Mouse (Mus musculus): ENCODE results near the gene Rlf.

Gene Rlf

DNA sequence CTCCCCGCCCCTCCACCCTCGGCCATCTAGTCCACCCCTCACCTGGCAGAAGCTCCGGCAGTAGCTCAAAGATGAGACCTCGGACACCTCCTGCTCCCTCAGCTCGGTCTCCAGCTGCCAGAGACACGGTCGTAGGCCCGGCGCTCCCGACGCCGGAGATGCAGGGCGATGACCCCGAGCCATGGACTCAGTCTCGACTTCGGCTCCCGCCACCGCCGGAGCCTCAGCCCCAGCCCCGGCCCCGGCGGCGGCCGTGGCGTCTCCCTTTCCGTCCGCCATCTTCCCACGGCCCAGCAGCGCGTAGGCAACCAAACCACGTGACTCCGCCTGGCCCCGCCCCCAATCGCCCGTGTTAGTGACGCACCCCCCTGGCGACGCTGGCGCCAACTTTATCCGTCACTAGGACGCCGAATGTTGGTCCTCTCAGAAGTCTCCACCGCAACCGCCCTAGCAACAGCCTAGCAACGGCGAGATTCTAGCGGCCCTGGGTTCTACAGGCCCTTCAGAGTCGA is at the start of gene Rlf:
TSS of gene Rlf (minus strand) at position 292 of the 512 bp plus-strand sequence.
- peak; percentile 97 for DNase-seq (ENCODE audit: low read depth, low spot score)

DNA sequence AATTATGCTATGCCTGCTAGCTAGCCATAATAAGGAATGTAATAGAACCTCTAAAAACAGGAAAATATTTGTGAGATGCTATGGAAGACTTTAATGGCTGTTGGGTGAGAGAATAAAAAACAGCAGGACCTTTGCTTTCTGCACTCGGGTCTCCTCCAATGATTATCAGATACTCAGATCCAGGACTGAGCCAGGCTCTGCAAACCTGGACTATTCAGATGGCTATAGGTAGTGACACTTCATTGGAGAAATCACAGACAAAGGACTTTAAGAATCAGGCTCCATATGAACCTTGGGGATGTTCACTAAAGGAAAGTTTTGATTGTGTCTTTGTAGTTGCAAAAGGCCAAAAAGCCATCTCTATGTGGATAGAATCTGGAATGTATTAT is 26.7 kb upstream of the Rlf start:
- DNase-seq (ENCODE audit: low read depth, low spot score) = no peak

DNA sequence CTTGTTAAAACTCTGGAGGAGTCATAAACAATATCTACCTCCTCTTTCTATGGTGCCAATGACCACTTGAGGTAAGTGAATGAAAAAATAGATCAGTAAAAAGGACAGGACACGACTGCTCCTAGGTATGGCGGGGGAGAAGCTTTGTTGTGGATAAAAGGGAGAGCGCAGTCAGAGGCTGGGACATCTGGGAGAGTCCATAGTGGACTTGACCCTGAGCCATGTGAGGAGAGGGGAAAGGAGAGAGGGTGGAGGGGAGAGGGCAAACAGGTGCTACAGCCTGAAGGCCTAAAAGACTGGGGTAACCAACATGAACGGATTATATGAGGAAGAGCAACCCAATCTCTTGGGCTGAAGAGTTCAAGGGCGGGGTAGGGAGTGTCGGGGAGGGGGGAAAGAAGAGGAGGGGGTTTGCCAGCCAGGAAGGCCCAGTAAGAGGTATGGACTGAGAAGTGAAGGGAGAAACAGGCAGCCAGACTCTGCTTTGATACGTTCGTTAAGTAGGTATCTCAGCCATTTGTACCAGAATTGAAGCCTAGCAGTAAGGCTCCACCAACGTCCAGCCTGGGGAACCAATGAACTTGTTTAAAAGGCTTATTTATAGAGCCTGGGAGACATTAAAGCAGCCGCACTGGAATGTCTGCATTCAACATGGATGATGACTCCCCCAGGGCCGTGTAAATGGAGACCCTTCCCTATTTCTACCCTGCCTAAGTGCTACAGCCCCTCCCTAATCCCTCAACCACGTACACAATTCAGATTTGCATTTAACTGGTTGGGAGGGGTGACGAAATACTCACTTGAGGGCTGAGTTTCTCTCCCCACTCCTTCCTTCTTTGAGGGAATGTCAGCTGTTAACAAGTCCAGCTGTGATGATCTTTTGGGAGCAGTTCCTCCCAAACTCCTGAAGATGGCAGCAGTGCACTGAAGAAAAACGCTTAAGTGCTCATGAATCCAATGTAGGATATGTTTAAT is 26.0 kb upstream of the Rlf start:
- DNase-seq (ENCODE audit: low read depth, low spot score) = peak; percentile 76

DNA sequence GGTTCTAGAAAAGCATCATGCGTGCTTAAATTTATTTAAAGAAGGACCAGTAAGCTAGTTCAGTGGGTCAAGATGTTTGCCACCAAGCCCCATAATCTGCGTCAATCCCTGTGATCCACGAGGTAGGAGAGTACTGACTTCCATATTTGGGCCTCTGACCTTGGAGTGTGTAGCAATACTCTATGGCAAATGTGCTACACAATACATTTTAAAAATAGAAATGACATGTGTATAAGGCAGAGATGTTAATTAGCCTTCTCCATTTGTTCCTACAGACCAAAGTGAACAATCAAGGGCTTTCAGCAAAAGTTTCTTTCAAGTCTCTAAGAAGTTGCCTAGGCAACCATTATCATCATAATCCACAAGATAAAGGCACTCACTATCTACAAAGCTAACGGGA is 25.0 kb upstream of the Rlf start:
- DNase-seq (ENCODE audit: low read depth, low spot score) = no peak

DNA sequence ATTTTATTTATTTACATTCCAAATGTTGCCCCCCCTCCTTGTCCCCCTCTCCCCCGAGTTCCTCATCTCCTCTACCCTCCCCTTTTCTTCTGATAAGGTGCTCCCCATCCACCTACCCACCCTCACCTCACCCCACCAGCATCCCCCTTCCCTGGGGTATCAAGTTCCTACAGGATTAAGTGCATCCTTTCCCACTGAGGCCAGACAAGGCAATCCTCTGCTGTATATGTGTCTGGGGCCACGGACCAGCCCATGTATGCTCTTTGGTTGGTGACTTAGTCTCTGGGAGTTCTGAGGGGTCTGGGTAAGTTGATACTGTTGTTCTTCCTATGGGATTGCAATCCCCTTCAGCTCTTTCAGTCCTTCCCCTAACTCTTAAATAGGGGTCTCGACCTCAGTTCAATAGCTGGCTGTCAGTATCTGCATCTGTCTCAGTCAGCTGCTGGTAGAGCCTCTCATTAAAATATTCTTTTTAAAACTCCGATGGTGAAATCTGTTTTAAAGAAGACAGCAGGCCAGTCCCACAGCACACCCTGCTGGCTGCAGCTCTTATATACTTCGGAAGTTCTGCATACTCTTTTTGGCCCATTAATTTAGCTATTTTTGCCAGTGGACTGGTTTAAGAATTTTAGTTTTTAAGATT is 17.0 kb upstream of the Rlf start:
- peak; percentile 66 for DNase-seq (ENCODE audit: low read depth, low spot score)

DNA sequence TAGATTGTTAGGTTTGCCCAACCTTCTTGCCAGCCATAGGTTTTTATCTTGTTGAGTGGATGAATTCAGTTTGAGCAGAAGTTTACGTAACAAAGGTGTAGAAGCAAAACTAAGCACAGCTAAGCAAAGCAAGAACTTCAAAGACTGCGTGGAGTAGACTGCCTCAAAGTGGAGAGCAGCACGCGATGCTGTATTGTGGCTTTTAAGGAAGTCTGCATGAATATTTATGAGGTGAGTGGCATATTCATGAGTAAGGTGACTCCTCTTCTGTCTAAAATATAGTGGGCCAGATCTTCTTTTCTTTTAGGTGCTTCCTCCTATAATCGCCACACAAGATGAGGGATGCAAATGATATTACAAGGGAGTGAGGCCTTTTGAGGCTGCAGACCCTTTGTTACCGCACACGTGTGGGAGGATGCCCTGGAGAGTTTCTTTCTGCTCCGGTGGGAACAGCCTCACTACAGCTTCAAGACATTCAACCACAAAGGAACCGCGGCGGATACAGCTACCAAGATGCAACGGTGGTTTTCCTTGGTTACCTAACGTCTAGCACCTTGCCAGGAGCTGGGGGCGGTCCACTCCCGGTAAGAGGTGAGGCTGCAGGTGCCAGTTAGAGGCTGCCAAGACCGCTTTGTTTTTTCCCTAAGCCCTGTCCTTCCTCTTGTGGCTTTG is 16.2 kb upstream of the Rlf start:
- no peak for DNase-seq (ENCODE audit: low read depth, low spot score)

DNA sequence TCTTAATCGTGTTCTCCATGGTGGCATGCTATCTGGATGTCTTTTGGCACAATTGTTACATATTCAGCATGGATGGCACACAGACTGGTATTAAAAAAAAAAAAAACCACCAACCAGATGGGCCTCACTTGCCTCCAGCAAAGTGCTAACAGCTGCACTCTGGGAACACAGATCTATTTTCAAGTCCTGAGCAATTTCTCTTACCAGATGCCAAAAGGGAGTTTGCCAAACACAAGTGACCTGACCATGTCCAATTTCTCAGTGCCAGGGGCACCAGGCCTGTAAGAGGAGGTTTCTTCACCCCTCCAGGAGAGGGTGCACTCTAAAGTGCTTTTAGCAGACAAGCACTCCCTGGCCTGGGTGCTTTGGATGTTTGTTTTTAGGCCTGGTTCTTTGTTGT is 12.2 kb upstream of the Rlf start:
- DNase-seq (ENCODE audit: low read depth, low spot score) = no peak

DNA sequence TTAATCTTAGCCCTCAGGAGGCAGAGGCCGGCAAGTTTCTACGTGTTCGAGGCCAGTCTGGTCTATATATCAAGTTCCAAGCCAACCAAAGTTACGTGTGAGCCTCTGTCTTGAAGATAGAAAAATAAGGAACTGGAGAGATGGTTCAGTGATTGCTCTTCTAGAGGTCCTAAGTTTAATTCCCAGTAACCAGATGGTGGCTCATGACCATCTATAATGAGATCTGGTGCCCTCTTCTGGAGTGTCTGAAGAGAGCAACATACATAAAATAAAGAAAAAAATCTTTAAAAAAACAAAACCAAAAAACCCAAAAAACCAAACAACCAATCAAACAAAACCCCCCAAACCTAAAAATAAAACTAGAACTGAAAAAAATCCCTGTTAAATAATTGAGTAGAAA is 10.3 kb upstream of the Rlf start:
- peak; percentile 34 for DNase-seq (ENCODE audit: low read depth, low spot score)

DNA sequence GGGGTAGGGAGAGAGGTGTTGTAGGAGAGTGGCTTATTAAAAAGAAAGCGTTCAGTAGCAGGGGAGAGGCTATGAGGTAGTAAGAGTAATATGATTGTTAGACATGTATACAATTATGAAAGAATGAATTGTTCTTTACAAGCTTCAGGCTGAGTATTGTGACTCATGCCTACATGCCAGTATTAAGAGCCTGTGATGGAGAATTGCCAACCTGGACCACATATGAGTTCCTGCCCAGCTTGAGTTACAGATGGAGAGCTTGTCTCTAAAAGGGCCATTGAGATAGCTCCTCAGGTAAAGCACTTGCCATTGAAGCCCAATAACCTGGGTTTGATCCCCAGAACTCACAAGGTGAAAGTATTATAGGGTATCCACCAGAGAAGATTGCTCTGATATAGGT is 8.3 kb upstream of the Rlf start:
- DNase-seq (ENCODE audit: low read depth, low spot score) = peak; percentile 63

DNA sequence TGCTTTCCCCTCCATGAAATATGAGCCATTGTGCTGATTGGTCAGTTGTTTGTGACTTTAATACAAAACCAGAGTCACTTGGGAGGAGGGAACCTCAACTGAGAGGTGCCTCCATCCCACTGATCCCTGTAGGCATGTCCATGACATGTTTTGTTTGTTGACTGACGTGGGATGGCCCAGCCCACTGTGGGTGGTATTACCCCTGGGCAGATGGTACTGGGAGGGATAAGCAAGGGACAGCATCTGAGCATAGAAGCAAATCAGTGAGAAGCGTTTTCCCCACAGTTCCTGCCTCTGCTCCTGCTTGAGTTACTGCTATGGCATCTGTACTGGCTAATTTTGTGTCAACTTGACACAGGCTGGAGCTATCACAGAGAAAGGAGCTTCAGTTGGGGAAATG is 1.3 kb upstream of the Rlf start:
- DNase-seq (ENCODE audit: low read depth, low spot score) = peak; percentile 19

DNA sequence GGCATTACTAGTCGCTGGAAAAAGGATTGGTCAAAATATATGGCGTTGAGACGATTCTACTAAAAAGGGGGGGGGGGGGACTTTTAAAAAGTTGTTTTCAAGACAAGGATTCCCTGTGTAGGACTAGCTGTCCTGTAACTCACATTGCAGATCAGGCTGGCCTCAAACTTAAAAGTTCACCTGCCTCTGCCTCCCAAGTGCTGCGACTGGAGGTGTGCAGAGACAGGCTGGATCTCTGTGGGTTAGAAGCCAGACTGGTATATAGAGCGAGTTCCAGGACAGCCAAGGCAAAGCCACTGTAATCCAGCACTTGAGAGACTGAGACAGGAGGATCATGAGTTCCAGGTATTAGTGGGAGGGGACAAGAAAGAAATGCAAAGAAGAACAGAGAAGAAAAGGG is 605 bp upstream of the Rlf start:
- DNase-seq (ENCODE audit: low read depth, low spot score) = peak; percentile 17

DNA sequence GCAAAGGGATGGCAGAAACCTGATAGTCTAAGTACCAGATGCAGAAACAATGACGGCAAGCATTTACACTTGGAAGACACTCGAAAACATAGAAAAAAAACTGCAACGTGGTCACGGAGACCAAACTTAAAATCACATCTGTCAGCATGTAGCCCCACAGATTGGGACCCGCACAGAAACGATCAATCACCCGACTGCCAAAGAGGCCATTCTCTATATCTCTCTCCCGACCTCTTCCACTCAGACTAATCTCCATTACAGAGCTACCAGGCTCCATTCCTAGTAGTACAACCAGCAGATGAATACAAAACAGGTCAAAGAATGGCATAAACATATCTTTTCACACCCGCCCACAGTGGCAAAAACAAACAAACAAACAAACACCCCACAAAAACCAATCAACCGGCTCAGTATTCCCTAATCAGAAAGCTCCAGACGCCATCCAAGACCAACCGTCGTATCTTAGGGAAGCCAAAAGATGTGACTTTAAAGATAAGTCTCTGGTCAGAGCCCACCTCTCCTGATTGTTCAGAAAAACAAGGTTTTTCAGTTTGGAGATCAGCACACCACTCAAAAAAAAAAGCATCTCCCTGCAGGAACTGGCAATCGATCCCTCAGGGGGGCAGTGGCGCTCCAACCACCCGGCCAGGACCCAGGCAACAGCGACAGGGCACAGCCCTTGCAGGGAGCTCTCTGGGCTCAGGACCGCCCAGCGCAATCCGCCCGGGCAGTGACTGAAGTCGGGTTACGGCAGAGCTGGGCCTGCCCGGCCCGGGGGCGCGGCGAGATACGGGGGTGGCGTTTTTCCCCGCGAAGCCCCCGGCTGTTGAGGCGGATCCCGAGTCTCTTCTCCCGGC is 720 bp downstream of the Rlf start:
- peak; percentile 56 for DNase-seq (ENCODE audit: low read depth, low spot score)

DNA sequence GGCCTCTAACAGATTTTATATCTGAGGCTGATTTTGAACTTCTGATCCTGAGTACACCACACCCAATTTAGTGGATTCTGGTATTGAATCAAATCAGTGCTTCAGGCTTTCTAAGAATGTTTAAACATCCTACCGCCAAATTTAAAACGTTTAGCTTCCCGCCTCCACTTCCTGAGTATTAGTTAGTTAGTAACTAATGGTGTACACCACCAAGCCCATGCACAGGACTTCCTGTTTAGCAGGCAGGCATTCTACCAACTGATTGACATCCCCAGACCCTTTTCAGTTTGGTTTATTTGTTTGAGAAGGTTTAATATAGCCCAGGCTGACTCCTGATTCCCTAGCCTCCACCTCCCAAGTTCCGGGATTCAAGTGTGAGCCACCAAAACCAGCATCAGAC is 6.0 kb downstream of the Rlf start:
- DNase-seq (ENCODE audit: low read depth, low spot score) = no peak

DNA sequence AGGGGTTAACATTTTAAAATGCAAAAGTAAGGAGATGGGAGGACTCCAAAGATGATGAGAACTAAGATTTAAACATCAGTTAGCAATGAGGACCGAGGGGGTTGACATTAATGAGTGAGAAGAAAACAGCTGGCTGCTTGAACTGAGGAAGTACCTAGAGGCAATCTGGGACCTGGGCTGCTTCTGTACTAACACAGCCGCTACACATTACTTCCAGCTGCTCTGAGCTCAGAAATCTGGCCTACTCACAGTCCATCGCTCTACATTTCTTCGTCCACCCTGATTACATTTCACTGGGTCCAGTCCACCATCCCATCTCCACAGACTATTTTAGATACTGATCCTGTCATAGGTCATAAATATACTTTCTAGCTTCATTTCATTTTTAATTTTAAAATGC is 17.0 kb downstream of the Rlf start:
- DNase-seq (ENCODE audit: low read depth, low spot score) = no peak

DNA sequence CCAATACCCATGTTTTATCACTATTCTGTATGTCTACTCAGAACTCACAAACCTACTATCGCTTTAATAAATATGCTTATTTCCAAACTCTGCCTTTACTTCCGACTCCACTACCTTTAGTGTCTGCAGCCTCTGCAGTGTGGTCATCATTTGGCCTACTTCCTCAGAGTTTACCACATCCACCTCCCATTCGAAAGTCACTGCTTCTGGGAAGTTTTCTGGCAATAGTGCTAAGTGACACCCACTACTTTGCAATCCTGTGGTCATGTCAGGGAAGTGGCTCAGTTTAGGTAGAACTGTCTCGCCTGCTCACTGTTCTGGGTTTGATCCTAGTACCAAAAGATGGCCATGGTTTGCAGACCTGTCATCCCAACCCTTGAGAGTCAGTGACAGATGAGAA is 17.9 kb downstream of the Rlf start:
- peak; percentile 17 for DNase-seq (ENCODE audit: low read depth, low spot score)

DNA sequence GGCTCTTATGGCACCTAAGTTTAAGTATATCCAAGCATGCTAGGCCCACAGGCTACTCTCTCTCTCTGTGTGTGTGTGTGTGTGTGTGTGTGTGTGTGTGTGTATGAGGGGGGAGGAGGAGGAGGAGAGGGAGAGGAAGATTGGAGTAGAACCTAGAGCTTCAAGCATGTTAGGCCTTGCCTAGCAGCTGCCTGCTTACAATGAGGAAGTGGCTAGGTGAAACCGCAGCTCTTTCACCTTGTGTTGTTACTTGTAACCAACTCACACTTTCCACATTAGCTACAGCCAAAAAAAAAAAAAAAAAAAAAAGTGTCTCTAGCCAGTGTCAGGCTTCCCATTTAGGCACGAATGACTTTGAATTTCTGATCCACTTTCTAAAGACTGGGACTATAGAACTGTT is 18.7 kb downstream of the Rlf start:
- no peak for DNase-seq (ENCODE audit: low read depth, low spot score)

DNA sequence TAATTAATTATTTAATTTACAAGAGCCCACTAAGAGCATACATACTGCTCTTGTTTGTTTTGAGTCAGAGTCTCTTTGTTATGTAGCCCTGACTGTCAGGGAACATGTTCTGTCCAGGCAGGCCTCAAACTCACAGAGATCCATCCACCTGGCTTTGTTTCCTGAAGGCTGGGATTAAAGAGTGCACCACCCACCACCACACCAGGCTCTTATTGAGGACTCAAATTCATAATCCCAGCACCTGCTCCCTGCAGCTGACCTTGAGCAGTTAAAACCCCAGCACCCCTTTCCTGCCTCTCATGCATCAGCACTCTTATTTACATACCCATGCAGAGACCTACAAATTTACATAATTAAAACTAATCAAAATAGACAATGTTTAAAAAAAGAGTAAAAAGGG is 20.1 kb downstream of the Rlf start:
- no peak for DNase-seq (ENCODE audit: low read depth, low spot score)

DNA sequence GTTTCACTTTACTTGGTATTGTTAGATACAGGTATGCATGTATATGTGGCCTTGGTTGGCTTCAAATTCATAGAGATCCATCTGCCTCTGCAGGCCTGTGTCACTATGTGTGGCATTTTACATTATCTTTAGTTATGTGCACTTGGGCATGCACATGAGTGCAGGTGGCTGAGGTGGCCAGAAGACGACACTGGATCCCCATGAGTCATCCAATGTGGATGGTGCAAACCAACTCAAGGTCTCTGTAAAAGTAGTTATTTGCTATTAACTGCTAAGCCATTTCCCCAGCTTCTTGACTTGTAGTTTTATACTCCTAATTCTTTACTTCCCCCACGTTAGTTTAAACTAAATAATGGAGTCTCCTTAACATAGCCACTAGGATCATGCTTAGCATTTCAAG is 22.6 kb downstream of the Rlf start:
- DNase-seq (ENCODE audit: low read depth, low spot score) = no peak

DNA sequence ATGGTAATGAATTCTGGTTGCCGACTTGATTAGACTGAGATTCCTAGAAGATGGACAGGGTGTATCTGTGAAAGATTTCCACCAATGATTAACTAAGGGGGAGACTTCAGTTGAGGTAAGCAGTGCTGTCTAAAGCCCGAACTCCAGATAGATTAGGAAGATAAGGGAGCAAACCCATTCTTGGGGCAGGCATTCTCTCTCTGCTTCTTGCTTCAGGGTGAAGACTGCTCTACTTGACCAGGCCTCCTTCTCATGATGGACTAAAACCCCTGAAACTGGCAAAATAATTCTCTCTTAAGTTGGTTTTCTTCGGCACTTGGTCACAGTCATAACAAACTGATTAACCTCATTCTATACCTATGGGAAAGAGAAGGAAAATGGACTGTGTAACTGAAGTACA is 25.5 kb downstream of the Rlf start:
- no peak for DNase-seq (ENCODE audit: low read depth, low spot score)

DNA sequence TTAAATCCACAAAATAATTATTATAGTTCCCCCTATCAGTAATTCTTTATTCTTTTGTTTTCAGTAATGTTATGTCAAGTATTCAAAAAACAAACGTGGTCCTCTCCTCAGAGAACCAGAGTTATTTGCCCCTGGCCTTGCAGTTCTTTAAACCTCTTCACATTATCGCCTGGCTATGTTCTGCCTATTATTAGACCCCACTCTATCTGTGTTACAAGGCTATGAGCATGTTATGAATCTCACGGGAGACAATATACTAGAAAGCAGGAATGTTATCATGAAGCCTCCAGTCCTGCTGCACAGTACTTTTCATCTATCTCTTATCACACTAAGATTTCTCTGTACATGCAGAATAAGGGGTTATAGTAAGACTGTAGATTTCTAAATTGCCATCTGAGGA is 35.2 kb downstream of the Rlf start:
- DNase-seq (ENCODE audit: low read depth, low spot score) = no peak

DNA sequence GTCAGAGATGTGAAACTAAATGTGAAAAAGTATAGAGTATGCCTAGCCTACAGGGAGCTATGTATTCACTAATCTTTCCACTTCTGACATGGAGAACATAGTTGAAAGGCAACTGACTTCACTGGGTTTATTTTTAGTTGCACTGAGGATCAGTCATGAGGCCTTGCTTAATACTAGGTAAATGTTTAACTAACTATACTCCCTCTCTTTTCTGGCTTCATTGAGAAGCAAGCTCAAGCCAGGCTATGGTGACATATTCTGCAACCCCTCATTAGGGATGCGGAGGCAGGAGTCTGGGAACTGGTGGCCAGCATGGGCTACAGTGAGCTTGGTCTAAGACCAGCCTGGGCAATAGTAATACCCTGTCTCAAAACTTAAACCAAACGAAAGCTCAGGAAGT is 47.2 kb downstream of the Rlf start:
- no peak for DNase-seq (ENCODE audit: low read depth, low spot score)
